Mouse (Mus musculus): ENCODE measurements around the gene Emc7. TPM values are rescaled to one million over a fixed set of nuclear protein-coding genes. Genes with fewer than 3 reads are reported as not detected.

Gene Emc7
- total RNA-seq, 2 experiments from 2014 or later = 31.2 to 33.8 TPM

DNA sequence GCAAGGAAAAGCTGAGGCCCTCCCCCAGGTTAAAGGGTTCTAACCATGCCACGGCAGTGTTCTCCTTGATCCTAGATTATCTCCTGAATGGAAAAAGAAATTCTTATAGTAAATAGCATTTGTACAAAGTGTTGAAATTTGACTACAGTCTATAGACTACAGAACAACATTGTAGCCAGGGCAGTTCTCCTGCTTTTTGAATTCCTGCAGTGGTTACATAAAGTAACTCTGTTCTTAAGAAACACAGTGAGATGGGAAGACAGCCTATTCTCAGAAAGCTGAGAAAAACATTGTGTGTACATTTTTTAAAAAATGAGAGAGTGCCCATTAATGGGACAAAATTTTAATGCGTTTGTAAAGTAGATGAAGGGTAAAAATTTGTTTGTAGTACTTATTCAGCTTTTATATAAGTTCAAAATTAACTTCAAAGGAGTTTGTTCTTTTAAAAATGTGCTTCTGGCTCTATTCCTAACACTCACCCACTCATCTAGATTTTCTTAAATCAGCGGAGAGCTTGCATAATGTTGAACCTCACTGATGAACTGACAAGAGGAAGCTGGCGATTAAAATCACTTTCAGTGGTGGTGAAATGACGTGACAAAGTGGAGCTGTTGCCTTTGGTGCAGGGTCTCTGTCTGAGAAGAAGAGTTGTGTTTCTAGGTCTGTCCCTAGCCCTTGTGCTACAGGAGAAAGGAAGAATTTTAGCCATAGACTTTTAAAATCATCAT lies 20.4 kb downstream of the Emc7 start:
- DNase-seq (ENCODE audit: low spot score in 2 of 2) = no peak

DNA sequence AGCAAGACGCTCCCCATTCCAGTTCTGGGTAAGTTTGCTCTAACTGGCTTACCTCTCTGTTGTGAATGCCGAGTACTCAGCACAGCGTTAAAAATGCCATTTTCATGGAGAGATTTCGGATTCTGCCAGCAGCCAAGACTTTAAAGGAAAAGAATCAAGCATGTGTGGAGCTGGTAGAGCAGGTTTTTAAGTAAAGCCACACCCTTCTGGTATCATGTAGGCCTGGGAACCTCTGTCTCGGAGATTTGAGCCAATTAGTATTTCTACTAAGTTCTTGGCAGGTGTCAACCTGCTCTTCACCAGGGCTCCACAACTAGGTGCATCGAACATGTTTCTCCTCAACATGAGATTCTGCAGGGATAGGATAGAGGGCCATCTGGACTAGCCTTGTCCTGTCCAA lies 21.8 kb downstream of the Emc7 start:
- DNase-seq (ENCODE audit: low spot score in 2 of 2) = no peak

DNA sequence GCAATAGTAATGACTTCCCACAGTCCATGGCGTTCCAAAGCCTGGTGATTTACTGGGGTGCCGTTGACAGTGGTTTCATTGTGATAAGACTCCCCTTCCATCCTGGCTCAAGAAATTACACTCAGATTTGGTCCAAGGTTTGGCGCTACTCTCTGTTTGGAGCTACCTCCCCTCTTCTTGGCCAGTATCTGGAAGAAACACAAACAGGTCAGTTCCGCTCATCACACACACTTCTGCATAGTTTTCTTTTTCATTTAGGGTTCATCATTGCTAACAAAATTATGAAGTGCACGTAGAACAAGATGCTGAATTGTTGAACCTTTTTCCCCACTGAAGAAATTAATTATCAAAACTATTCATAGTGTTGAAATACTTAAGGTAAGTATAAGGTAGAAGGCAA lies 25.9 kb downstream of the Emc7 start, which contains the start of gene Chrm5:
TSS of gene Chrm5 (minus strand) at position 101 of the 400 bp plus-strand sequence.
- DNase-seq (ENCODE audit: low spot score in 2 of 2) = no peak

DNA sequence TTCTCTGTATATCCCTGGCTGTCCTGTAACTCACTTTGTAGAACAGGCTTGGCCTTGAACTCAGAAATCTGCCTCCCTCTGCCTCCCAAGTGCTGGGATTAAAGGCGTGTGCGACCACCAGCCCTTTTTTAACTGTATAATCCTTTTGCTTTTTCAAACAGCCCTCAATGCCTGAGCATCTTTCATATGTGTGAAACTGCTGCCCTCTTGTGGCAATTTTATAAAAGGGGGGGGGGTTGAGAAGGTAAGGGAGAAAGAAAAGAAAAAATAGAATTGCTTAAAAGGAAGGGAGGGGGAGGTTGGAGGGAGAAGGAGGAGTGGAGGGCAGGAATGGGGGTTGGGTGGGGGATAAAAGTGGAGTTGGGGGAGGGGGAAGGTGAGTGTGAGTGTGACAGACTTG lies 26.8 kb downstream of the Emc7 start:
- DNase-seq (ENCODE audit: low spot score in 2 of 2) = no peak

GRCm38 (mm10) chr2:112482533-112483333 lies 27.9 kb downstream of the Emc7 start:
- no peak for DNase-seq (ENCODE audit: low spot score in 2 of 2)

DNA sequence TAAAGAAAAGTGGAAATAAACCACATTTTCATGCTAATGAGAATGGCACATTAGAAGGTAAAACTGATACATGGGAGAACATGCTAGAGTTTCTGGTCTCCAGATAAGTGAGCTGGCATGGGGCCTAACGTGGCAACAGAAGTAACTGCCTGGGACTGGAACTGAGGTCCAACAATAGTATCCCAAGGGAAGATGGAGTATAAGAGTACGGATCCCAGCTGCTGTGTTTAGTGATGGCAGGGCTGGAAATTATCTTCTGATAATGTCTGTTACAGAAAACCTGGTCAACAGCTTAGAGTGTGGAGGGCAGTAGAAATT lies 28.5 kb downstream of the Emc7 start:
- DNase-seq (ENCODE audit: low spot score in 2 of 2) = no peak

DNA sequence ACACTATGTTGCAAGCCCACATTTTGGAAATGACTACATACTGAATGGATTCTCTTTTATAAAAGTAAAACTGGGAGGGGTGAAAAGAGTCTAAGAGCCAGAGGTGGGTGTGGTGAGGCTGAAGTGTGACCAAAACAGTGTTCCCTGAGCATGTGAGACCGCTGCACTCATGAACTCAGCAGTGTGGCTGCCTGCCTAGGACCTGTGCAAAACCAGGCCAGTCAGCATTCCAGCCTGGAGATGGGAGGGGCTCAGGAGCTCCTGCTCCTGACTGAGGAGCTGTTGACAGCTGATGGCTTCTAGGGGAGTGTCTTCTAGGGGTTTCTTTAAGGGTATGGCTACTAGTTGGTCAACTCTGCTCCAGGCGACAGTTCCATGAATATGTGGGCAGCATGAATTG lies 30.1 kb downstream of the Emc7 start:
- DNase-seq (ENCODE audit: low spot score in 2 of 2) = no peak

- DNase-seq (ENCODE audit: low spot score in 2 of 2) = no peak
Measured at GRCm38 (mm10) chr2:112490483-112491196, 35.8 kb downstream of the Emc7 start.

- DNase-seq (ENCODE audit: low spot score in 2 of 2) = no peak
Measured at GRCm38 (mm10) chr2:112491629-112492028, 36.8 kb downstream of the Emc7 start.

GRCm38 (mm10) chr2:112492431-112492855 lies 37.6 kb downstream of the Emc7 start:
- DNase-seq (ENCODE audit: low spot score in 2 of 2) = no peak

DNA sequence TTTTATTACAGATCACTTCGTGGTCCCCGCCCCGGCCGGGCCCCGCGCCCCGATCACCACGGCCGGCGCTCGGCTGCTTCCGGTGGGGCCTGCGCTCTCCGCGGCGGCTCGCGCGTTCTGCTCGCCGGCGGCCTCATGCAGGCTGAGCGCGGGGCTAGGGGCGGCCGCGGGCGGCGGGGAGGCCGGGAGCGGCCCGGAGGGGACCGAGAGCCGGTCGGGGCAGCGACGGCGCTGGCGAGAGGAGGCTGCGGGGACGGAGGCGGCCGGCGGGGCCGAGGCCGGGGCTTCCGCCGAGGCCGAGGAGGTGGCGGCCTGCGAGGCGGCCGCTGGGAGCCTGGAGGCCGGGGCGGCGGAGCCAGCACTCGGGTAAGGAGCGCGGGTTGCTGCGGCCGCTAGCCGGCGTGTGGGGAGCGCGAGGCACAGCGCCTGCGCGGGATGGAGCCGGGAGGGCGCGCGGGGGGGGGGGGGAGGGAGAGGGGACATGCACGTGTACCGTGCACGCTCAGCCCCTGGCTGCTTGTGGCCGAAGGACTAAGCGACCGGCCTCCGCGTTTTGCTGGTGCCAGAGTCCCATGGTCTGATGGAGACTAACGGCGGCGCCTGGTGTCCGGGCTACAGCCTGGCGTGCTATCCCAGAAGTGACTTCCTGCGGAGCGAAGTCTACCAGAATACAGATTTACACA lies 38.2 kb downstream of the Emc7 start, which contains the start of gene Aven:
TSS of gene Aven (plus strand) at position 109 of the 683 bp plus-strand sequence.
- DNase-seq (ENCODE audit: low spot score in 2 of 2) = peak; percentile 81 to 88

DNA sequence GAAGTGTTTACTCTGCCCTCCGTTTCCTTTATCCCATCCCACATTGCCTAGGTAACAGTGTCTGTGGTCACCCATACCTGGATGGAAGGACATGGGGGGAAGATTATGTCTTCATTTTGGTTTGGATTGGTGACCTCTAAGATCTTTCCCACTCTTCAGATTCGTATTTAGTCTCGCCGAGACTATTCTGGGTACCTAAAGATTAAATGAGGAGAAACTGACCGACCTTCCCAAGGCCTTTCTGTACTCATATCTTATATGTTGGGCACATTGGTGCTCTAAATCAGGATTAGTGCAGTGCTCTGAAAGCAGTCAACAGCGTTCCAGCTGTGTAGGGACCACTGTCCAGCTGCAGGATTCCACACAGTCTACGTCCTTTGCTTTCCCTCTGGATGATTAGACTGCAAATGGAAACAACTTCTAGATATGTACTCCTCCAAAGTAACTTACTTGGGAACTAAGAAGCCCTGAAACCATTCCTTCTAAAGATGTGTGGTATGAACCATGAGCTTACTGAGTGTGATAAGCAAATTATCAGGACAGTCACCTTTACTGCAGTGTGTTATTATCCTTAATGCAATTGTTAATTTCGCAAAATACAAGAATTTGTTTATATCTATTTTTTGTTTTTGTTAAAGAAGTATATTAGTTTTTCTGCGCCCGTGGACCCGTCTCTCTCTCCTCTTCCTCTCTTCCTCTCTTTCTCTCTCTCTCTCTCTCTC lies 38.9 kb downstream of the Emc7 start:
- peak in 1 of 2 experiments; percentile 7 for DNase-seq (ENCODE audit: low spot score in 2 of 2)

GRCm38 (mm10) chr2:112497851-112498250 lies 43.1 kb downstream of the Emc7 start:
- DNase-seq (ENCODE audit: low spot score in 2 of 2) = no peak

DNA sequence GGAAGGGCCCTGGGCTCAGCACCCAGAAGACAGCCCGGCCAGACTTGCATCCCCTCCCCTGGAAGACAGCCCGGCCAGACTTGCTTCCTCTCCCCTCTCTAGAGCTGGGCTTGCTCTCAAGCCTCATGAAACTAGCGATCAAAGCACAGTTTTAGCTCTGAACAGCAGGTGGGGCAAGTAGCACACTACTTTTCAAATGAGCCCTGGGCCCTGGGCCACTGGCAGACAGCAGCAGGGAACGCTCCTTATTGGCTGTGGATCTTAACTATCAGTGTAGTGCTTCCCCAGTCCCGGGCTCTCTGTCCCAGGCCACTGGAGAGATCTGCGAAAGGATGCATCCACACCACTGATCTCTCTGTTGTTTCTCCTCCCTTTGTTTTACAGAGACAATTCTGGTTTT lies 46.4 kb downstream of the Emc7 start:
- peak; percentile 47 to 49 for DNase-seq (ENCODE audit: low spot score in 2 of 2)

DNA sequence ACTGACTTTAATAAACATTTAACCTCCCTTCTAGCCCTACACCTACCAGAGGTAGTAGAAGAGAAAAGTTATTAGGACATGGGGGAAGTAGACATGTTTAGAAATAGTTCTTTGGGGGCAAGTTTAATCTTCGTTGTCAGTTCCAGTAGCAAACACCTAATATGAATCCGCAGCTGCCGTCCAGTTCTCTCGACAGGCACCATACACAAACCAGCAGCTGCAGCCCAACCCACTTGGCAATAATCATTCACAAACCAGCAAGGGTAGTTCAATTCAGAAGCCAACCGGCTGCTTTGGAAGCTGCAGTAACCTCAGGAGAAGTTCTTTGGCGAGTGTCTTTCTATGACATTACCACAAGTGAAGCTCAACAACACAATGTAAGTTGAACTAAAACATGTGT lies 49.2 kb downstream of the Emc7 start:
- no peak for DNase-seq (ENCODE audit: low spot score in 2 of 2)

DNA sequence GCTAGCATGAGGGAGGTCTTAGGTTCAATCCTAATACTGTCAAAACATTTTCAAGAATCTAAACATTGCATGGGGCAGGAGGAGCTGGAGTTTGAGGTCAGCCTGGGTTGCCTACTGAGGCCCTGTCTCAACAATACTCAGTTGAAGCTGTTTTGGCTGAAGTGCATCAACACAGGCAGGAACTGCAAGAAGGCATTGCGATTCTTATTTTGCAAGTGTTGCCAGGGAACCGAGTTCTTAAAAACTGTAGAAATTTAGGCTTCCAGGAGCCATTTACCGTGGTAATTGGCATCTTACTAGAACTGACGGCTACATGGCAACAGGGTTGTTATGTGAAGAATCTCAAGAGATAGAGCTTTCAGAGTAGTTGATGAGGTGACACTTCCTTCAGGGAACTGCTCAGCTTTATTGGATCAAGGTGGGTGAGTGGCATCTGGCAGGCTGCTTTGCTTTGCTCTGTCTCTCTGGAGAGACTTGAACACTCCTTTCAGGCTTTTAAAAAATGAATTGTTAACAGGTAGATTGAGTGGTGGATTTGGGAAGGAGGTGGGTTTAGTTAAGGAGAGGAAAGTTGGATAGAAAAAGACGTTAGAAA lies 52.1 kb downstream of the Emc7 start:
- no peak for DNase-seq (ENCODE audit: low spot score in 2 of 2)

- DNase-seq (ENCODE audit: low spot score in 2 of 2) = no peak
Measured at GRCm38 (mm10) chr2:112507444-112507843, 52.6 kb downstream of the Emc7 start.

DNA sequence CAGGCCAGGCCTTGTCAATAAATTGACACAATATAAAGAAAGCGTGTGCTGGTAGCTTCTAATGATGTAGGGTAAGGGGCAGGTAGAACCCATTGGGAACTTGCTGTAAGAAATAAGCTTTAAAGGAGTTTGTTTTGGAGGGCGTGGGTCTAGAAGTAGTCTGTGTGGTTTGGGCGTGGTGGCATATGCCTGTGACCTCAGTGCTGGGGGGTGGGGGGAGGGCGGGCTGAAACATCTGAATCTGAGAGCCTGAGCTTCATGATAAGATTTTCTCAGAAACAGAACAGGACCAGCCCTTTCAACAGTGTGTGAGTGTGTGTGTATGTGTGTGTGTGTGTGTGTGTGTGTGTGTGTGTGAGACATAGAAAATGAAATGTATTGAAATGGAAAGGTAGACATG lies 55.3 kb downstream of the Emc7 start:
- DNase-seq (ENCODE audit: low spot score in 2 of 2) = no peak

DNA sequence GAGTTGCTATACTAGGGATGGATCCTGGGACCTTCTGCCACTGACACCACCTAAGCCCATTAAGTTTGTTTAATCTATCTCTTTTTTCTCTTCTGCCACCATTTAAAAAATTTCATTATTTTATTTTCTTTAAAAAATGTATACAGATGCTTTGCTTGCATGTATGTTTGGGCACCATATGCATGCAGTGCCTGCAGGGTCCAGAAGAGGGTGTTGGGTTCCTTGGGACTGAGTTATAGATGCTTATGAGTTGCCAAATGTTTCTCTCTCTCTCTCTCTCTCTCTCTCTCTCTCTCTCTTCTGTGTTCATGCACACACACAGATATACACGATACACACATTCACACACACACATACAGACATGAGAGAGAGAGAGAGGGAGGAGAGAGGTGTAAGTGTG lies 58.2 kb downstream of the Emc7 start:
- DNase-seq (ENCODE audit: low spot score in 2 of 2) = no peak

DNA sequence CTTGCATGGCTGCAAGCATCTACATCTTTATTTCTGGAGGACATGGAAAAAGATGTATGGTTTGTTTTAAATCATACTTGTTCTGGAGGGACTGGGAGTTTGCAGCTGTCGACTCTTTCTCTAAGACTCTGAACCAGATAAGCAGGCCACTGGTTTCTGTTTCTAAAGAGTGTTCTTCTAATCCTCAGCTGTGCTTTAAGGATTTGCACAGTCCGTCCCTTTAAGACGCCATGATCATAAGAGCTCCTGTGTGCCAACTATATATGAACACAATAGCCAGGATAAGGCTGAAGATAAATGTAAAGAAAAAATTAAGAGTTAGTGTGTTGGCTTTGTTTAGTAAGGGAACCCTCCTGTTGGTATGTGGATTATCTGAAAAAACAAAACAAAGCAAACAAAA lies 61.9 kb downstream of the Emc7 start:
- no peak for DNase-seq (ENCODE audit: low spot score in 2 of 2)
